Mouse (Mus musculus) limb, embryonic 11.5 days (tissue): ENCODE data around the gene Tesc. TPM values are rescaled to one million over a fixed set of nuclear protein-coding genes. Genes with fewer than 3 reads are reported as not detected.

ENCODE experiments used
- ATAC-seq: fragments of 200-750 bp; cut with Nextera tagmentation; 2 replicates; pipeline ENCODE4 v1.8.0; 2017; ENCODE audit warnings: low read depth; ENCODE audit not compliant: insufficient number of reproducible peaks, low FRiP score, low TSS enrichment
- DNase-seq: peaks from one replicate; pipeline ENCODE4 v3.0.0-alpha.2; 2015; ENCODE audit warnings: low spot score
- H3K27ac ChIP-seq: fragments of 300-500 bp; sonication (generic); replicated peaks from 2 replicates; pipeline ENCODE4 v1.5.1; 2014; ENCODE audit warnings: low read depth, mild to moderate bottlenecking, low read length
- H3K27me3 ChIP-seq: fragments of 300-500 bp; sonication (generic); 2 replicates; pipeline ENCODE4 v1.6.1; 2014; ENCODE audit warnings: mild to moderate bottlenecking, low read length, mixed read lengths; ENCODE audit not compliant: control insufficient read depth, insufficient read depth
- H3K36me3 ChIP-seq: fragments of 300-500 bp; sonication (generic); 2 replicates; pipeline ENCODE4 v1.6.1; 2014; ENCODE audit warnings: mild to moderate bottlenecking, low read length, moderate library complexity, mixed read lengths; ENCODE audit not compliant: control insufficient read depth, insufficient read depth
- H3K4me1 ChIP-seq: fragments of 300-500 bp; sonication (generic); 2 replicates; pipeline ENCODE4 v1.6.1; 2014; ENCODE audit warnings: low read length, mixed read lengths; ENCODE audit not compliant: control insufficient read depth, insufficient read depth
- H3K4me2 ChIP-seq: fragments of 300-500 bp; sonication (generic); 2 replicates; pipeline ENCODE4 v1.6.1; 2014; ENCODE audit warnings: low read depth, mild to moderate bottlenecking, moderate library complexity; ENCODE audit not compliant: severe bottlenecking
- H3K4me3 ChIP-seq: fragments of 300-500 bp; sonication (generic); 2 replicates; pipeline ENCODE4 v1.5.1; 2014; ENCODE audit warnings: low read depth, low read length
- H3K9ac ChIP-seq: fragments of 300-500 bp; sonication (generic); 2 replicates; pipeline ENCODE4 v1.6.1; 2014; ENCODE audit warnings: mild to moderate bottlenecking, low read length
- H3K9me3 ChIP-seq: fragments of 300-500 bp; sonication (generic); 2 replicates; pipeline ENCODE4 v1.6.1; 2016; ENCODE audit warnings: low read length; ENCODE audit not compliant: control insufficient read depth
- WGBS: fragments of 180-500 bp; shearing (Covaris S2); extraction: QIAGEN DNeasy Blood & Tissue Kit; methylation state at CpG from one replicate; pipeline ENCODE4 v1.1.7; 2014; 5-methylcytosine and 5-hydroxymethylcytosine counted together
- polyA plus RNA-seq: library from polyadenylated mRNA; unstranded; fragments of >200 nt; fragmentation: Nextera tagmentation; extraction: Ambion mirVana; gene quantifications from 2 replicates; pipeline ENCODE4 v1.2.1, GENCODE M21; 2014

The Tesc gene
- polyA plus RNA-seq, 1 experiment from 2014 or later, result 0.53 TPM

DNA sequence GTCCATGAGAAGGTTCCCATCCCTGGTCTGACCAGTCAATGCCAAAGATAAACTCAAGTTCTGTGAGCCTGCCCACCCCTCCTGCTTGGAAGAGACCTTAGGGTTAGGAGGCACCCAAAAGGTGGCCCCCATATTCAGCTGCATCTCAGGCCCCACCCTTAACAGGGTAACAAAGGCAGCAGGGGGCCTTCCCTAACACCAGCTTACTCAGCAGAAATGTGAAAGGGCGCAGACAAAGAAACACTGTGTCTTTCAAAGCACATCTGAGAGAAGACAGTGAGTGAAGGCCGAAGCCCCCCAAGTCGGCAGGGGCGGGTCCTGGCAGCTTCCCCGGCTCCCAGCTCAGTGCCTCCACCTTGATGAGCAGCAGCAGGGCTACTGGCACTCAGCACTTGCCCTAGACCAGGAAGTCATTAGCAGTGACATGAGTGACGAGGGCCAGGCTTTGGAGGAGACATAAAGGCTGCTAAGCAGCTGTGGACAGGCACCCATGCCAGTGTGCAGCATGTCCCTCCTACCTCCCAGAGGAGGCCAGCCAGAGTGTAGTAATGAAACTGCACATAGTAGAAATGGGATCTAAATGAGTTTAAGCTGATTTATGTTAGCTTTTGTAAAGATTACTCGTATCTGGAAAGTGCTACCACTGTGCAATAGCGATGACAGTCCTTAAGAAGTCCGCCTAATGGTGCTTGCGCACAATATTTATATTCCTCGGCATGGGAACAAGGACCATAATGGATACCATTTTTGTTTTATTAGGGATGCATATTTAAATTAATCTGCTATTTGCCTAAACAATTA is 71.7 kb downstream of the Tesc start:
- ATAC-seq, result no peak
- WGBS, result 44% methylated on average over 11 of the region's 11 CpGs

DNA sequence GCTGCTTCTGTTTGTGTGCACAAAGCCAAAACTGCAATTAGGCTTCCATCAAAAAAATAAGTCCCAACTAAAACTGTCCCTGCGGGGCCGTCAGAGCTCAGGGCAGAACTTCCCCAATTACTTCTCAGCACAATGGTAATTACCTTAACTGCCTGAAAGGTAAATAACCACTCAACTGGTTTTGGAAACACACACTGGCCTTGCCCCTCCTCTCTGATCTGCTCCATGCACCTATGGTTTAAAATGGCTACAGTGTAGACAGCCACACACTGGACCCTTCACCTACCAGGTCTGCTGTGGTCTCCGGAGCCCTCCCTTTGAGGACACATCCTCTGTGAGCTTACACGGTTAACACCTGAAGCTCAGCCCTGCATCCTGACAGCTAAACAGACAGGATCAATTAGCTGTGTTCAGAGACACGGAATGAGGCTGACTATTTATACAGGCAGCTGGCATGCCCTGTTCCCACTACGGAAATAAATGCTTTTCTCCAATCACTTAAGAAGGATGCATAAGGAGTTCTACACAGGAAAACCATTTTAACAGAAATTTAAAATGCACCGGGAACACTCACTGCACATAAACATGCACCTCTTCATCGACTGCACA is 72.4 kb downstream of the Tesc start:
- H3K9me3 ChIP-seq, result no peaks in the 10 kb centered on the region
- DNase-seq, result no peak
- no peak overlapping the region for H3K27ac ChIP-seq
- H3K4me3 ChIP-seq, result no peak overlapping the region
- no peak for ATAC-seq
- 48% methylated on average over 8 of the region's 8 CpGs for WGBS
- H3K4me2 ChIP-seq, result no peak overlapping the region
- no peaks in the 10 kb centered on the region for H3K27me3 ChIP-seq
- peaks cover 2% of the 10 kb centered on the region; the same call in 1 of the 2 replicates for H3K36me3 ChIP-seq
- H3K9ac ChIP-seq, result no peak overlapping the region
- peaks cover 17% of the 10 kb centered on the region for H3K4me1 ChIP-seq

More for the DNA sequence above, 71.7 kb downstream of the Tesc start:
- H3K27me3 ChIP-seq, result no peaks in the 10 kb centered on the region
- peaks cover 2% of the 10 kb centered on the region; the same call in 1 of the 2 replicates for H3K36me3 ChIP-seq
- no peak overlapping the region for H3K4me3 ChIP-seq
- H3K4me1 ChIP-seq, result peaks cover 17% of the 10 kb centered on the region
- no peak overlapping the region for H3K4me2 ChIP-seq
- no peak overlapping the region for H3K27ac ChIP-seq
- H3K9me3 ChIP-seq, result no peaks in the 10 kb centered on the region
- peak; percentile 48 for DNase-seq
- H3K9ac ChIP-seq, result no peak overlapping the region

DNA sequence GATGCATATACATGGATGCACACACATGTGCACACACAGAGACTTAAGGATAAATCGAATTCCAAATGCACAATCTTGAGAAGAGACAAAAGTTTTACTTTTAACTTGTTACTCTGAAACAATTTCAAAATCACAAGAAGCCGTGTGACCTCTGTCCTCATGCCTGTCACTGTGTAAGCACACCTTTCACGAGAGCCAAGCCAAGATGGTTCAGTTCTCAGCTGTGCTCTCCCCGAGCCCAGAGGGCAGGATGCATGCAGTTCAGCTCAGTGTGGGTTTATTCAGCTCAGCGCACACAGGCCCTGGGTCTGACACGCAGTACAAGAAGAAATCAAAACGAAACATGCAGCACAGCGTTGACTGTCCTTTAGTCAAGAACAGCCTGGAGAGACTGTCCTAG is 78.0 kb downstream of the Tesc start:
- H3K9ac ChIP-seq, result no peak overlapping the region
- WGBS, result 95% methylated on average over 8 of the region's 8 CpGs
- H3K4me3 ChIP-seq, result no peak overlapping the region
- peaks cover 5% of the 10 kb centered on the region for H3K36me3 ChIP-seq
- no peak overlapping the region for H3K27ac ChIP-seq
- ATAC-seq, result no peak
- no peaks in the 10 kb centered on the region for H3K27me3 ChIP-seq
- H3K4me2 ChIP-seq, result no peak overlapping the region
- H3K9me3 ChIP-seq, result no peaks in the 10 kb centered on the region
- no peak for DNase-seq
- H3K4me1 ChIP-seq, result peaks cover 3% of the 10 kb centered on the region; the same call in 1 of the 2 replicates

- Histone ChIP-seq H3K9ac (no peak overlapping the region), H3K4me2 (no peak overlapping the region), H3K4me3 (no peak overlapping the region), H3K36me3 (peaks cover 10% of the 10 kb centered on the region), H3K27me3 (no peaks in the 10 kb centered on the region), H3K4me1 (no peaks in the 10 kb centered on the region), H3K27ac (no peak overlapping the region), H3K9me3 (no peaks in the 10 kb centered on the region)
- ATAC-seq (no peak), DNase-seq (no peak)
- 91% methylated on average over 10 of the region's 10 CpGs for WGBS
These were observed 79.1 kb downstream of the Tesc start for GRCm38 (mm10) chr5:118106667-118107066.

- Histone ChIP-seq H3K9me3 (no peaks in the 10 kb centered on the region), H3K27ac (no peak overlapping the region), H3K27me3 (no peaks in the 10 kb centered on the region), H3K36me3 (peaks cover 14% of the 10 kb centered on the region), H3K4me3 (no peak overlapping the region), H3K4me1 (no peaks in the 10 kb centered on the region), H3K9ac (no peak overlapping the region), H3K4me2 (no peak overlapping the region)
- WGBS, result 92% methylated on average over 17 of the region's 17 CpGs
- DNase-seq (no peak), ATAC-seq (no peak)
These were observed 80.7 kb downstream of the Tesc start for GRCm38 (mm10) chr5:118108124-118108793.

GRCm38 (mm10) chr5:118108794-118109440 is 81.4 kb downstream of the Tesc start:
- ATAC-seq (no peak), DNase-seq (no peak)
- H3K27ac ChIP-seq, result no peak overlapping the region
- H3K4me2 ChIP-seq, result no peak overlapping the region
- H3K4me1 ChIP-seq, result no peaks in the 10 kb centered on the region
- H3K9me3 ChIP-seq, result no peaks in the 10 kb centered on the region
- no peak overlapping the region for H3K9ac ChIP-seq
- H3K36me3 ChIP-seq, result peaks cover 14% of the 10 kb centered on the region
- no peak overlapping the region for H3K4me3 ChIP-seq
- no peaks in the 10 kb centered on the region for H3K27me3 ChIP-seq
- WGBS, result 88% methylated on average over 7 of the region's 7 CpGs

Other genes with a start within 250 kb of the Tesc start
- gene Nos1, start 246.7 kb upstream of the Tesc start, polyA plus RNA-seq, result 0.12 and 0.18 TPM in 2 replicates
- gene Fbxo21, start 51.0 kb upstream of the Tesc start, polyA plus RNA-seq, result 74.6 and 84.4 TPM in 2 replicates
- gene Fbxw8, start 127.7 kb downstream of the Tesc start, polyA plus RNA-seq, result 23.9 and 26.3 TPM in 2 replicates
- gene Hrk, start 136.9 kb downstream of the Tesc start, polyA plus RNA-seq, result 0.06 TPM in 1 of 2 replicates, not detected in the other
- 4.0 and 5.3 TPM in 2 replicates for gene Rnft2, start 217.4 kb downstream of the Tesc start, polyA plus RNA-seq
- gene 2410131K14Rik, start 217.5 kb downstream of the Tesc start, polyA plus RNA-seq, result 12.5 and 13.8 TPM in 2 replicates